Mouse (Mus musculus) right cerebral cortex, adult 2 months (tissue): ENCODE results near the gene Baat.
"Not testable (repeated sequence)": the region's sequence is repeated elsewhere in the genome, so short reads cannot be mapped to it uniquely, and the experiment has no call there.

ENCODE experiments used
- DNase-seq, 2 experiments: peaks; one replicate each; pipeline ENCODE4 v3.0.0; 2021 to 2022; ENCODE audit warnings: low spot score in 2 of 2

The Baat gene

DNA sequence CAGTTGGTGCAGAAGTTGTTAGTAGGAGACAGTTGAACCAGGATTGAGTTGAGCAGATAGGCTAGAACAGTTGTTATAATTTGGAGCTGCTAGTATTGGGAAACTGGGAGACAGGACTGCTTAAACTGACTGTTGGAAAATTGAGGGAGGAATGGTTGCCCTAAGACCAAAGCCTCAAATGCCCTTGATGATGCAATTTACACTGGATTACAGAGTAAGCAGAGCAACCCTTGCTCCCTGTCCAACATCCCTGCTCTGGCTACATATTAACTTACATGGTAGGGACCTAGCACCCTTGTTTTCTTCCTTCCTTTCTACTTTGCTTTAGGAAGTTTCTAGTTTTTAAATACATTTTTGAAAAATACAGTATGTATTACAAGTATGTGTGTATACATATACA, 20.9 kb downstream of the Baat start:
- no peak for DNase-seq

DNA sequence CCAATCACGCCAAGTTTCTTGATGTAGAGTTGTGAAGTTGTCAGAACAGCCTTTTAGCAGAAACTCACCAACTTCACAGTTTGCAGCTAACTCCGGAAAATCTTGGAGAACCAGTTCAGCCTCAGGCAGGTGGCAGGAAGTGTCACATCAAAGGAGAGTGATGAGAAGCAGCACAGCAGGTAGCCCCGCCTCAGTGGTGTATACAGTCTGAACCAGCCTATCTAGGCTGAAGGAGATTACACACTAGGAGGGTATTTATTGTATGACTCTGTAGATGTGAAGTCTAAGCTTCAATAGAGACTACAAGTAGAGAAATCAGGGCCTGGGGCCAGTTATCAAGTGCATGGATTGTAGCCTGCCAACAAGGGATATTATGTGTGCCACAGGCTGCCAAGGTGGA, 25.5 kb downstream of the Baat start:
- no peak for DNase-seq

DNA sequence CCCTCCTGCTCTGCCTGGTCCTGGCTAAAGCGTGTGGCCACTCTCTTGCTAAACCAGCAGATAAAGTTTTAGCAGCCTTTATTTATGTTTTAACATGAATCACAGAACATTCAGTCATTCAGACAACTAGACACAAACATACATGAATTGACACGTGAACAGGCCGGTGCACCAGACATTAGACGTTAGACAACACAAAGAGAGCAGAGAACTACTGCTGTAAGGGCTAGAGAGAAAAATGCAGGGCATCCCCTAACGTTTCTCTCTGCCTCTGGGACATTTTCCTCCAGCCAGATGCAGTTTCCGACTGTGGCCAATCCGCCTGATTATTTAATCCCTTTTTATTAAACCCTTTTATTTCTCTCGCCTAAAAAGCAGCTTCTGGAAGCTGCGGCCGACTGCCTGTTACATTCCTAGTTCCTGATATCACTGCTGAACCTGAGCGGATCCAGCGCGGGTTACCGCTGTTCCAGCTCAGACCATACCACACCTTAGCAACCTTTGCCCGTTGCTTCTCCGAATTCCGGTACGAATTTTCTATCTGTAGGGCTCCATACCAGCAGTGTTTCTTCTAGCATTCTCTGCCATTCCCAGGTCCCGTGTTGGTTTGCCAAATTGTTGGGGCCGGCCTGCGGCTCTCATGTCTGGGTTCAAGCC, 26.1 kb downstream of the Baat start:
- no peak for DNase-seq

DNA sequence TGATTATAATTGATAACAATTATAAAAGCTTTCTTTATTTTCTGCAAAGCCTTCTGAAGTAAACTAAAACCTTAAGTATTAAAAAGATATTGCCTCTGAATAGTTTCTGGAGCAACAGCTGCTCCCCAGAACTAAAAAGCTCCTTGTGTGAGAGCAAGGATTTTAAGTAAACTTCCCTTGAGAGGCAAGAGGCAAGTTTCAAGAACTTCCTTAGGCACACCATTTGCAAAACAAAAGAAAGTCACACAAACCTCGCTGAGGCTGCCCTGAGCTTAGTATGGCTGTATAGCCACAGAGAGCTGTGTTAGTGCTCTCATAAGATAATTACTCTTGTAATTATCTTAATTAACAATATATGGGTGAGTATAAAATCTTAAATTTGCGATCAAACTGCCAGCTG, 27.3 kb downstream of the Baat start:
- not testable (repeated sequence) for DNase-seq

DNA sequence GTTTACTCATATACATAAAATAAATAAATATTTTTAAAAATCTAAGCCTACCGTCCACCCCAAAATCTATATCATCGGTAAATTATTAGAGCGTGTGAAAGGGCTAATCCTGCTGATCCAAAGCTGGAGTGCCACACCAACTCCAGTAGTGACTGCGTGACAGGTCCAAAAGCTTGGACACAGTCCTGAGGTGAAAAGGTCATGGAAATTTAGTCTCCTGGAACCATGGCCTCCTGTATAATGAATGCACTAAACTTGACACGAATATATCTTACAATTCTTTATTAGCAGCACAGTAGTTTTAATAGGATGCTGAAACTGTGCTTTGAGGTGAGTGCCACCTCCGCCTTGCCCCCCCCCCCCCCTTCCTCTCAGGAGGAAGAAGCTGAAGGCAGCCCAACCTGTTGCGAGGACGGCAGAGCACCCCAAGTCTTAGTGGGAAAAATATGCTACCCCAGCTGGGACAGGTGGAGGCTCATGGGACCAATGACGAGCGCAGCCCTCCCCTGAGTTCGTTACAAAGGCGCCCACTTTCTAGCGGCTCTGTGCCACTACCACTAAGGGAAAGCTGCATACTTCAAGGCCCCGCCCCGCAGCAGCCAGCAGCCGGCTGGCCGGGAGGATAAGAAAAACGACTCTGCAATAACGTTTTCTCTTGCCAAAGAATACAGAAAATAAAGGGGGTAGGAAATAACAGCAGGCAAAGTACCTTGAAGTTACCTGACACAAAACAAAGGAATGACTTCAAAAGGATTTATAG, 28.1 kb downstream of the Baat start:
- DNase-seq = no peak

- no peak for DNase-seq
Observed at GRCm38 (mm10) chr4:49474583-49474982, 31.8 kb downstream of the Baat start.

DNA sequence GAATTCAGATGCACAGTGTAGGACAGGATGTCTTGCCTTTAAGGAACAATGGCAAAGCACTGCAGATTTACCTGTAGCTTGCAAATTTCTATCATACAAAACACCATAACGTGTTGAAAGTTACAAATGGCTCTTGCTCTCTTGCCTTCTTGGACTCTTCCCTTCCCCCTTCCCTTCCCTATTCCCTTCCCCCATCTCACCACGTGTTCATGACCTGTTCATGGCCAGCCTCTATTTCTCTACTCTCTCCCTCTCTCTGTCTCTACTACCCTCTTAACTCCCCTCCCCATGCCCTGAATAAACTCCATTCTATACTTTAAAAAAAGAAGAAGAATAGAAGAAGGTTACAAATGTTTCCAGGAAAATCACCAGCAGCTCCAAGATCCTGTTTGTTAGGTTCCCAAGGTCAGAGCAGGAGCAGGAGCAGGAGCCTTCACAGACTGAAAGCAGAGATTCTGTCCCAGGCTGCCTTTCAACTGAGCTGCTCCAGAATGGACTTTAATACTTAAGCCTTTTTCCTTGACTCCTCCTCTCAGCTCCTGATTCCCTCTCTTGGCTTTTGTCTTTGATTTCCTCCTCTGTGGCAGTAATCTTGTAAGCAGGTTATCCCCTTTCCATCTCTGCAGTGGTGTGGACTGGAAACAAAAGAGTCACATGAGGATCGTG, 32.8 kb downstream of the Baat start, which contains the start of gene Acnat1:
Gene Acnat1, minus strand, starts transcription at position 478 of the 666 bp plus-strand sequence.
- DNase-seq = no peak

DNA sequence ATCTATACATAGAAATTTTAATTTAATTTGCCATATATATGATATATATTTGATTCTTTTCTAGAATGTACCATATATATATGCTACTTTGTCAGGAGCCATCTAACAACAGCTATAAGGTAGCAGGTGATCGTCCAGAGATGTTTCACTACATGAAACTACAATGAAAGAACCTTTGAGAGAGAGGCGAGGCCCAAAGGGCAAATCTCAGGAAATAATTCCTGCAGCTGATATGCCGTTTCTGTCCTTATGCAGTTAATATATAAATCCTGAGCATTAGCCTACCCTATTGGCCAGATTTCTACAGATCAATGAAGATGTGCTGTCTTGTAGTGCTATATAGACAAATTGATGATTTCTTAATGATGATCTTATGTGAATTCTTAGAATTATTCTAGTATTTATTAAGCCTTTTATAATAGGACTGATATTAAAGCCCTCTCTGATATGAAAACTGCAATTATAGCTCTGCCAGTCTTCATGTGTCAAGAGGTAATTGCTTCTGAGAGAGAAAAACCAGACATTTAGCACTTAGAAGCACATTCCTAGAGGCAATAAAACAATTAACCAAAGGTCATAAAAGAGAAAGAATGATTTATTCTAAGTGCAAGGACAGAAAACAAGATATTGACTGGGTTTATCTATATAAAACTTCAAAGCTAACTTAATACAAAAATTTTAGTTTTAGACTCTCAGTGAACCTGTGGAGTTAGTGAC, 36.8 kb downstream of the Baat start:
- DNase-seq = no peak

DNA sequence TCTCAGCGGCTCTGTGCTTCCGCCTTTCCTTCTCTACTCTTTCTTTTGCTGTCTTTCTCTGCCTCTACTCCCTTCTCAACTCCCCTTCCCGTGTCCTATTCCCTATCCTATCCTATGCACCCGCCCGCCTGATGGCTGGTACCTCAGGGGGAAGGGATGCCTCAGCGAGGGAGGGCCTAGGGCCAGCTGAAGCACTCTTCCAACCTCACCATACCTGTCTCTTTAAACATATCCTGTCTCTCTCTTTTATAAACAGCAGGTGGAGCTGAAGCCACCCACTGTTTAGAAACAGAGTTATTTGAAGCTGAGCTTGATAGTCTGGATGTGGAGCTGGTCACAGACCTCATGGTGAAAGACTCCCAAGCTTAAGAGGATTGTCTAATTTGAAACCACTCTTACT, 39.0 kb downstream of the Baat start:
- DNase-seq = no peak

- no peak for DNase-seq
Observed at GRCm38 (mm10) chr4:49456171-49456570, 50.2 kb downstream of the Baat start.

DNA sequence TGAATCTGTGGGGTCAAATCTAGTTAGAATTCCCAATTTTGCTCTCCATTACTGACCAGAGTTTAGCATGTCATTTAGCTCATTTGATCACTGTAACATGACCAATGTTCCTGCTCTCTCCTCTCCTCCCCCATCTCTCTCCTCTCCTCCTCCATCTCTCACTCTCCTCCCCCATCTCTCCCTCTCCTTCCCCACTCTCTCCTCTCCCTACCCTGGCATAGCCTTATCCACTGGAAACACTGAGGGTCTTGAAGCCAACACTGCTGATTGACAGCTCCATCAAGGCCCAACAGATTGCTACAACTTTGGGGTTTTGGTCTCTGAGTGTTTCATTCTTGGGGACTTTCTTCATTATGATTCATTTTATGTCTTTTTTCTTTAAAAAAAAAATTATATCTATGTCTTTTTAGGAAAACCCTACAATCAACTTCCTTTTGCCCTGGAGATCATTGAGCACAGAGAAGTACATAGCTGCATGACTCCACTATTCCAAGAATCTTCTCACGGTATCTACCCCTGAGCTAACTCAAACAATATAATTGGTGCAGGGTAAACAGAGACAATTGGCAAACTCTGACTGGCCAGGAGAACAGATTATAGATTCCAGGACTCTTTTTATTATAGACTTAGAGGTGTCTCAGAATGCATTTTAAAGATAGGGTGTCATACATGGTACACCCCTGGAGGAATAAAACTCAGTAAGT, 54.4 kb downstream of the Baat start:
- DNase-seq = no peak

DNA sequence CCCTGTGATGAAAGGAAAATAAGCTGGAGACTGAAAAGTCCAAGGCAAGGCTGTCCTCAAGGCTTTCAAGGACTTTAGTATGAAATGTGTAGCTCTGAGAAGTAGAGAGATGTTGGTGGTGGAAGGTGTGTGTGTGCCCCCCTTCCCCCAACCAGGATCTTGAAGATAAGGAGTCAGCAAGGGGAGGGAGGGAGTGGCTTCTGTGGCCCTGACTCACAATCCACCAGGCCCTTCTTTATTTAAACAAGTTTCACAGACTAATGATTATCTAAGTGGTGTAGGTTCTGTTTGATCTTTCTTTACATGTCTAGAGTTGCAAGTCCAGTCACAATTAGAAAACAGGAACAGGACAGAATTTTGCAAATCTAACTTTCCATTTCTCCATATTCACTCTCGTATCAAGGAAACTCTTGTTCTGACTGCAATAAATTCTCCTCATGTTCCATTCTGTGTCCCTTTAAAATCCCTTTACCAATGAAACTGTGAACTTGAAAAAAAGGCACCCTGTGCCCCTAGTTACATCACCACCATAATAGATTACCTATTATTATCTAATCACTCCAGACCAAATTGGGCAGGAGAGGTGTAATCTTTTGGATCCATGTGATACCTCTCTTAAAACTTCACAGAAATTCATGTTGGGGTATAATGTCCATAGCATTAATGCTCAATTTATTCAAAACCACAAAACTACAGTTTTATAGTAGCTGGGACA, 55.1 kb downstream of the Baat start:
- not testable (repeated sequence) for DNase-seq
